Mouse (Mus musculus): ENCODE data around the gene Chpt1. TPM values are rescaled to one million over a fixed set of nuclear protein-coding genes. Genes with fewer than 3 reads are reported as not detected.

Gene Chpt1
- polyA plus RNA-seq, 1 experiment from 2014 or later = 14.1 TPM

- Histone ChIP-seq H3K4me2 (replicated peaks; ENCODE audit: low read depth, low read length) (no peak overlapping the region), H3K36me3 (ENCODE audit: control insufficient read depth, insufficient read depth, low read length) (no peaks in the 10 kb centered on the region), H3K27me3 (ENCODE audit: control insufficient read depth, insufficient read depth, low read length) (no peaks in the 10 kb centered on the region), H3K4me1 (replicated peaks; ENCODE audit: control insufficient read depth, insufficient read depth, low read length) (no peaks in the 10 kb centered on the region), H3K9me3 (ENCODE audit: control insufficient read depth, low read length) (no peaks in the 10 kb centered on the region), H3K4me3 (ENCODE audit: low read depth, low read length) (no peak overlapping the region), H3K27ac (ENCODE audit: low read depth, low read length) (no peak overlapping the region), H3K9ac (ENCODE audit: low read depth, low read length) (no peak overlapping the region)
- DNase-seq (ENCODE audit: low spot score) (no peak), ATAC-seq (ENCODE audit: low FRiP score) (no peak)
- WGBS = 92% methylated on average over 6 of the region's 6 CpGs
Measured at GRCm38 (mm10) chr10:88404220-88404619, 99.7 kb downstream of the Chpt1 start.

DNA sequence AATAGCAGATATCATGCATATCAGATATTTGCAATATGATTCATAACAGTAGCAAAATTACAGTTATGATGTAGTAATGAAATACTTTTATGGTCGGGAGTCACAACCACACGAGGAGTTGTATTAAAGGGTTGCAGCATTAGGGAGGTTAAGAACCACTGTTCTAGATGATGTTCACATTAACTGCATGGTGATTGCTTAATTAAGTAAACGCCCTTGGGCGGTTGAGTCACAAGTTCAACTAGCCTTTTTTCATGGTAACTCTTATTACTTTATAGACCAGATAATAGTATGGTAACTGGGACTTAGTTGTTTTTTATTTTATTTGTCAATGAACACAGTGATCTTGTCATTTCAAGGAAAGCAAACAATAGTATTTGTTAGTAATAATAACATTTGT lies 100.9 kb downstream of the Chpt1 start:
- H3K4me3 ChIP-seq (ENCODE audit: low read depth, low read length) = no peak overlapping the region
- no peak overlapping the region for H3K27ac ChIP-seq (ENCODE audit: low read depth, low read length)
- no peaks in the 10 kb centered on the region for H3K27me3 ChIP-seq (ENCODE audit: control insufficient read depth, insufficient read depth, low read length)
- H3K4me1 ChIP-seq (replicated peaks; ENCODE audit: control insufficient read depth, insufficient read depth, low read length) = no peaks in the 10 kb centered on the region
- H3K9me3 ChIP-seq (ENCODE audit: control insufficient read depth, low read length) = no peaks in the 10 kb centered on the region
- no peak overlapping the region for H3K9ac ChIP-seq (ENCODE audit: low read depth, low read length)
- WGBS = 93% methylated on average over 4 of the region's 4 CpGs
- ATAC-seq (ENCODE audit: low FRiP score) = no peak
- H3K4me2 ChIP-seq (replicated peaks; ENCODE audit: low read depth, low read length) = no peak overlapping the region
- no peak for DNase-seq (ENCODE audit: low spot score)
- H3K36me3 ChIP-seq (ENCODE audit: control insufficient read depth, insufficient read depth, low read length) = no peaks in the 10 kb centered on the region

Other genes with a start within 250 kb of the Chpt1 start
- 0.59 and 1.0 TPM in 2 replicates for gene Dram1, start 125.0 kb downstream of the Chpt1 start, polyA plus RNA-seq (2014; fragmentation: Nextera tagmentation; extraction: Ambion mirVana)
- 9.7 and 11.1 TPM in 2 replicates for gene Gnptab, start 124.9 kb downstream of the Chpt1 start, polyA plus RNA-seq (2014; fragmentation: Nextera tagmentation; extraction: Ambion mirVana)
- gene Sycp3, start 44.5 kb downstream of the Chpt1 start, polyA plus RNA-seq (2014; fragmentation: Nextera tagmentation; extraction: Ambion mirVana) = not detected in 2 replicates
- gene Mybpc1, start 101.1 kb upstream of the Chpt1 start, polyA plus RNA-seq (2014; fragmentation: Nextera tagmentation; extraction: Ambion mirVana) = 8.6 and 9.5 TPM in 2 replicates
- not detected in 2 replicates for gene Spic, start 180.9 kb upstream of the Chpt1 start, polyA plus RNA-seq (2014; fragmentation: Nextera tagmentation; extraction: Ambion mirVana)
- gene Arl1, start 226.8 kb upstream of the Chpt1 start, polyA plus RNA-seq (2014; fragmentation: Nextera tagmentation; extraction: Ambion mirVana) = 161 and 167 TPM in 2 replicates

Data from hindbrain, embryonic 11.5 days (tissue).